ENCODE assay signal across 8 mouse cellular contexts in genomic region chr6:51612371-51613051, GRCm38 (mm10).
DNase-seq lines count a peak whose midpoint lies in the region; ATAC-seq and TF ChIP-seq lines count a peak whose summit lies in the region.

No protein-coding gene starts in this region.

- peaks cover 11% of the 10 kb centered on the region for H3K4me1 ChIP-seq in embryonic facial prominence, embryonic 10.5 days
- H3K4me1 ChIP-seq in heart, embryonic 13.5 days: peaks cover 10% of the 10 kb centered on the region
- H3K4me1 ChIP-seq in kidney, postnatal 0 days (replicated peaks; ENCODE audit: insufficient read depth, low read length): no peaks in the 10 kb centered on the region
- H3K4me1 ChIP-seq in liver, adult 2 months (ENCODE audit: control insufficient read depth, insufficient read depth, low read length): peaks cover 1% of the 10 kb centered on the region; the same call in 1 of the 2 replicates
- H3K4me1 ChIP-seq in midbrain, embryonic 16.5 days (ENCODE audit: control insufficient read depth, insufficient read depth, low read length): peaks cover 18% of the 10 kb centered on the region
- 0 out of 2 replicates have a peak, but pooled peaks cover 2% of the 10 kb centered on the region for H3K4me1 ChIP-seq in stomach, postnatal 0 days (replicated peaks; ENCODE audit: control insufficient read depth, insufficient read depth)

- H3K4me3 ChIP-seq in embryonic facial prominence, embryonic 10.5 days: peak overlapping the region; percentile 70
- H3K4me3 ChIP-seq in heart, embryonic 13.5 days: peak overlapping the region; percentile 76
- H3K4me3 ChIP-seq in kidney, postnatal 0 days (replicated peaks; ENCODE audit: low read depth, low read length): peak overlapping the region; percentile 57
- H3K4me3 ChIP-seq in liver, adult 2 months (ENCODE audit: insufficient read depth, low read depth, low read length): peak overlapping the region; percentile 52
- H3K4me3 ChIP-seq in midbrain, embryonic 16.5 days (ENCODE audit: low read depth, low read length): peak overlapping the region; percentile 49
- peak overlapping the region; percentile 57 for H3K4me3 ChIP-seq in stomach, postnatal 0 days (ENCODE audit: low read depth, low read length)

- no peak for TF ChIP-seq EP300 in stomach, postnatal 0 days (optimal IDR thresholded peaks at IDR 0.05)

- TF ChIP-seq CTCF in kidney, postnatal 0 days (IDR thresholded peaks at IDR 0.05; ENCODE audit: low read depth): peak; percentile 70
- TF ChIP-seq CTCF in liver, adult 2 months (IDR thresholded peaks at IDR 0.05; ENCODE audit: low read depth, low read length): peak; percentile 81
- TF ChIP-seq CTCF in stomach, postnatal 0 days (IDR thresholded peaks at IDR 0.05; ENCODE audit: low read depth): peak; percentile 72

- no peaks in the 10 kb centered on the region for H3K36me3 ChIP-seq in embryonic facial prominence, embryonic 10.5 days (replicated peaks)
- no peaks in the 10 kb centered on the region for H3K36me3 ChIP-seq in heart, embryonic 13.5 days
- H3K36me3 ChIP-seq in kidney, postnatal 0 days (ENCODE audit: insufficient read depth, low read length): no peaks in the 10 kb centered on the region
- H3K36me3 ChIP-seq in liver, adult 2 months (ENCODE audit: control insufficient read depth, insufficient read depth, low read length): no peaks in the 10 kb centered on the region
- H3K36me3 ChIP-seq in midbrain, embryonic 16.5 days (ENCODE audit: control insufficient read depth, insufficient read depth, low read length): no peaks in the 10 kb centered on the region
- no peaks in the 10 kb centered on the region for H3K36me3 ChIP-seq in stomach, postnatal 0 days (ENCODE audit: control insufficient read depth, insufficient read depth, low read length)

- WGBS in embryonic facial prominence, embryonic 10.5 days: under 1% methylated on average over 54 of the region's 54 CpGs
- under 1% methylated on average over 54 of the region's 54 CpGs for WGBS in heart, embryonic 13.5 days
- under 1% methylated on average over 52 of the region's 54 CpGs for WGBS in kidney, postnatal 0 days
- WGBS in liver, adult 2 months: under 1% methylated on average over 54 of the region's 54 CpGs
- WGBS in midbrain, embryonic 16.5 days: under 1% methylated on average over 52 of the region's 54 CpGs
- under 1% methylated on average over 50 of the region's 54 CpGs for WGBS in stomach, postnatal 0 days

- TF ChIP-seq POLR2A in liver, adult 2 months (IDR thresholded peaks at IDR 0.05; ENCODE audit: extremely low read depth, insufficient read depth, low read length): no peak

- no peak for ATAC-seq in heart, embryonic 13.5 days (ENCODE audit: extremely low read depth, insufficient number of reproducible peaks, low FRiP score, low TSS enrichment)
- peak; percentile 57 for ATAC-seq in kidney, postnatal 0 days (replicated peaks; ENCODE audit: low FRiP score, low read depth)
- ATAC-seq in midbrain, embryonic 16.5 days: peak; percentile 89
- ATAC-seq in stomach, postnatal 0 days (ENCODE audit: low FRiP score, low TSS enrichment): peak; percentile 86

- H3K79me2 ChIP-seq in liver, adult 2 months (ENCODE audit: control insufficient read depth, insufficient read depth, low read length): no peaks in the 10 kb centered on the region

- peak overlapping the region; percentile 85 for H3K9ac ChIP-seq in heart, embryonic 13.5 days
- 0 out of 2 replicates have a peak overlapping the region, but pooled peaks have one; percentile 2 for H3K9ac ChIP-seq in kidney, postnatal 0 days (ENCODE audit: low read depth, low read length)
- H3K9ac ChIP-seq in liver, adult 2 months (ENCODE audit: low read depth, low read length): peak overlapping the region; percentile 8
- peak overlapping the region; percentile 84 for H3K9ac ChIP-seq in midbrain, embryonic 16.5 days (ENCODE audit: low read depth, low read length)
- H3K9ac ChIP-seq in stomach, postnatal 0 days (ENCODE audit: low read length): peak overlapping the region; percentile 52

- H3K27ac ChIP-seq in embryonic facial prominence, embryonic 10.5 days (replicated peaks): peak overlapping the region; percentile 81
- no peak overlapping the region for H3K27ac ChIP-seq in heart, embryonic 13.5 days (replicated peaks)
- no peak overlapping the region for H3K27ac ChIP-seq in kidney, postnatal 0 days
- H3K27ac ChIP-seq in liver, adult 2 months (replicated peaks; ENCODE audit: insufficient read depth, low read depth, low read length): no peak overlapping the region
- peak overlapping the region; percentile 93 for H3K27ac ChIP-seq in midbrain, embryonic 16.5 days (ENCODE audit: low read length)
- no peak overlapping the region for H3K27ac ChIP-seq in stomach, postnatal 0 days (replicated peaks)

- DNase-seq in A20 (ENCODE audit: low read depth, low spot score): peak; percentile 51
- DNase-seq in adrenal gland, adult 2 months: peak; percentile 84
- DNase-seq in embryonic facial prominence, embryonic 10.5 days (ENCODE audit: low spot score): peak; percentile 72
- peak; percentile 69 for DNase-seq in kidney, postnatal 0 days (ENCODE audit: low spot score)
- peak; percentile 58 for DNase-seq in liver, adult 2 months (ENCODE audit: extremely low read depth, low read depth, low spot score)
- peak; percentile 67 for DNase-seq in stomach, postnatal 0 days (ENCODE audit: low spot score)

- H3K27me3 ChIP-seq in embryonic facial prominence, embryonic 10.5 days (replicated peaks; ENCODE audit: low read depth, poor library complexity, severe bottlenecking): peaks cover 40% of the 10 kb centered on the region
- peaks cover 11% of the 10 kb centered on the region for H3K27me3 ChIP-seq in heart, embryonic 13.5 days (replicated peaks)
- no peaks in the 10 kb centered on the region for H3K27me3 ChIP-seq in kidney, postnatal 0 days (ENCODE audit: insufficient read depth, low read length)
- no peaks in the 10 kb centered on the region for H3K27me3 ChIP-seq in liver, adult 2 months (ENCODE audit: control insufficient read depth, insufficient read depth, low read length)
- H3K27me3 ChIP-seq in midbrain, embryonic 16.5 days (ENCODE audit: control insufficient read depth, insufficient read depth, low read depth, low read length): no peaks in the 10 kb centered on the region
- no peaks in the 10 kb centered on the region for H3K27me3 ChIP-seq in stomach, postnatal 0 days (ENCODE audit: control insufficient read depth, insufficient read depth, low read length)

- H3K9me3 ChIP-seq in embryonic facial prominence, embryonic 10.5 days: no peaks in the 10 kb centered on the region
- H3K9me3 ChIP-seq in heart, embryonic 13.5 days: no peaks in the 10 kb centered on the region
- no peaks in the 10 kb centered on the region for H3K9me3 ChIP-seq in kidney, postnatal 0 days (replicated peaks; ENCODE audit: low read length)
- no peaks in the 10 kb centered on the region for H3K9me3 ChIP-seq in midbrain, embryonic 16.5 days (replicated peaks; ENCODE audit: control insufficient read depth, low read length, poor library complexity, severe bottlenecking)
- H3K9me3 ChIP-seq in stomach, postnatal 0 days (ENCODE audit: control insufficient read depth, low read length): no peaks in the 10 kb centered on the region

- H3K4me2 ChIP-seq in heart, embryonic 13.5 days: peak overlapping the region; percentile 90
- peak overlapping the region; percentile 98 for H3K4me2 ChIP-seq in kidney, postnatal 0 days (ENCODE audit: low read length)
- H3K4me2 ChIP-seq in midbrain, embryonic 16.5 days (ENCODE audit: low read length): peak overlapping the region; percentile 90
- H3K4me2 ChIP-seq in stomach, postnatal 0 days (replicated peaks; ENCODE audit: low read depth): peak overlapping the region; percentile 92

Comparison
In these comparisons a context has a peak if more than half of its experiments do, and no peak if none do; other contexts are left out.
1. H3K27ac ChIP-seq: peak in embryonic facial prominence, embryonic 10.5 days (single experiment) and midbrain, embryonic 16.5 days (single experiment); none in heart, embryonic 13.5 days (single experiment), kidney, postnatal 0 days (single experiment), liver, adult 2 months (single experiment) and stomach, postnatal 0 days (single experiment).
2. H3K9ac ChIP-seq: peak in every context shown above with its lines; median percentile 85 in heart, embryonic 13.5 days; 84 in midbrain, embryonic 16.5 days; 52 in stomach, postnatal 0 days; 8 in liver, adult 2 months; 2 in kidney, postnatal 0 days.
3. Peak in every context shown above with its lines, with median percentiles within 50 percentile points of each other: DNase-seq, H3K4me3 ChIP-seq, H3K4me2 ChIP-seq and CTCF ChIP-seq.